Mouse (Mus musculus): Measurements from ENCODE around the gene Prss12.

DNA sequence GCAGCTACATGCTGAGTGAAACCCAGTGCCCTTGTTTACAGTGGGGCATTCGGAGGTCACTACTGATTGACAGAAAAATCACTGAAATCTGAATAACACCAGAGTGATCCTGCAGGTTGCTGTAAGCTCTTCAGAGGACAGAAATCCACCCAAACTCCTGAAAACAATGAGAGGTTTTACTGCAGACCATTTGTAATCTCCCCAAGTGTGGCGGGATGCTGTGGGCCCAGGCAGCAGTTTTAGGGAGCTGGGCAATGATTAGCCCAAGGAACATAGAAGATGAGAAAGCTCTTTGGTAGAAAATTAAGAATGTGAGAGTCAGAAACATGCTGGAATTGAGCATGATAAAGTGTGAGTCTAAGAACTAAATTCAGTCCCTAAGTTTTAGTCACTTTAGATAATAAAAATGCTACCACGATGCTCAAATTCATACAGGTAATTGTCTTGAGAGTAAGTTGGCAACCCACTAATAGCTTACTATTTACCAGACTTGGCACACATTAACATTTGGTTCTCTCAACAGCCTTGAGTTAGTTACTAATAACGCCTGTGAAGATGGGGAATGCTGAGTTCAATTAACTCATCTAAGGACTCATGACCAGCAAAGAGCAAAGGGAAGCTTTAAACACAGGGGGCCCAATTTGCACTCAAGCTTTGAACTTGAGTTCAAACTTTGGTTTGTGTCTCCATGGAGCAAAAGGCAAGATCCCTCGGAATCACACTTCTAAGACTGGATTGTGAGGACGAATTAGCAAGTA lies 34.7 kb upstream of the Prss12 start:
- TF ChIP-seq POLR2A (IDR thresholded peaks at IDR 0.05; ENCODE audit: borderline replicate concordance, low read depth, low read length) (no peak), CTCF (IDR thresholded peaks at IDR 0.05; ENCODE audit: low read depth, low read length) (no peak)
